Mouse (Mus musculus): ENCODE measurements around the gene Gm2001.
A peak's percentile ranks its signal among the peaks of the same experiment; 100 is the strongest.
"Not testable (repeated sequence)": the region's sequence is repeated elsewhere in the genome, so short reads cannot be mapped to it uniquely, and the experiment has no call there.

Gene Gm2001

GRCm38 (mm10) chr12:87842239-87842638 is at the start of gene Gm2001:
Gm2001 (minus strand) TSS chr12:87842339.
- DNase-seq (ENCODE audit: low spot score in 2 of 2), result not testable (repeated sequence)

DNA sequence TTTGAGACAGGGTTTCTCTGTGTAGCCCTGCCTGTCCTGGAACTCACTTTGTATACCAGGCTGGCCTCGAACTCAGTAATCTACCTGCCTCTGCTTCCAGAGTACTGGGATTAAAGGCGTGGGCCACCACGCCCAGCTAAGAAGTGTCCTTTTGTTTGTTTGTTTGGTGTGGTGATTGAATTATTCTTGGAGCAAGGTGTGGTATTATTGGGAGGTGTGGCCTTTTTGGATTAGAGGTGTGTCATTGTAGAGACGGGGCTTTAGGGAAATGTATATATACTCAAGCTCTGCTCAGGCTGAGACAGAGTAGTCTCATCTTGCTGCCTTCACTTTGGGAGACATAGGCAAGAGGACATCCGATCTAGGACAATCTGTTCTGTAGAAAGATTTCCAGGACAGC is 31.6 kb upstream of the Gm2001 start, which contains the start of gene Gm2016:
TSS of gene Gm2016 (plus strand) at position 301 of the 400 bp plus-strand sequence.
- not testable (repeated sequence) for DNase-seq (ENCODE audit: low spot score in 2 of 2)

DNA sequence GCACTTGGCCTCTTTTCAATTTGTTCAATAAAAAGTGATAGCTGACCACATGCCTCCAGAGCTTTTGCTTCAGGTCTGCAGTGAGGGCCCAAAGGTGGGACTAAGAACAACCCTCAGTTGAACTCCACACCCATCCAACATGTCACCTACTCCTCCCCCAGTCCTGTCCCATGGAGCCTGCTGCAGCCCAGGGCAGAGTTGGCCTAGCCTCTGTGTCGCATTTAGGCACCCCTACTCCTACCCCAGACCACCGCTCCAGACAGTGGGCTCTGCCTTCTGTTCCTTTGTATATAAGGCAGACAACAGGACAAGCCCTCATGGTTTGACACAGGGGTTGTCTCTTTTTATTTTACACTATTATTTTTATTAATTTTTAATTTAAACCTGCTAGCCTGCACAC is 21.9 kb upstream of the Gm2001 start:
- DNase-seq (ENCODE audit: low spot score in 2 of 2), result not testable (repeated sequence)

- not testable (repeated sequence) for DNase-seq (ENCODE audit: low spot score in 2 of 2)
These were observed 21.5 kb upstream of the Gm2001 start for GRCm38 (mm10) chr12:87863638-87864037.

- DNase-seq (ENCODE audit: low spot score in 2 of 2), result peak; percentile 9 to 19
These were observed 19.9 kb upstream of the Gm2001 start for GRCm38 (mm10) chr12:87861740-87862692.

DNA sequence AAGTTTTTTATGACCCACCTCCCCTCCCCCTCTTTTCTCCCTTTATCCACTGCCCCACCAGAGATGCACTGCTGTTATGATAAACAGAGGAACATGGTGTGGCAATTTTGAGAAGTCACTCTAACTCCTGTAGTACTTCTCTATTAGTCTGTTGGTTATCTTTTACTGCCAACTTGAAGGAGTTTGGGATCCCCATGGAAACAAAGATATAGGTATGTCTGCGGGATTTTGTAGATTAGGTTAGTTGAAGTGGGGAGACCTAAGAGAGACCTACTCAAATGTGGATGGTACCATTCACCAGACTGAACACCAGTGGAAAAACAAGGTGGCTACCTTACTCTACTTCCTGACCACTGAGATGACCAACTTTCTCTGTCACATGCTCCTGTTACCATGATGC is 13.9 kb upstream of the Gm2001 start:
- not testable (repeated sequence) for DNase-seq (ENCODE audit: low spot score in 2 of 2)

DNA sequence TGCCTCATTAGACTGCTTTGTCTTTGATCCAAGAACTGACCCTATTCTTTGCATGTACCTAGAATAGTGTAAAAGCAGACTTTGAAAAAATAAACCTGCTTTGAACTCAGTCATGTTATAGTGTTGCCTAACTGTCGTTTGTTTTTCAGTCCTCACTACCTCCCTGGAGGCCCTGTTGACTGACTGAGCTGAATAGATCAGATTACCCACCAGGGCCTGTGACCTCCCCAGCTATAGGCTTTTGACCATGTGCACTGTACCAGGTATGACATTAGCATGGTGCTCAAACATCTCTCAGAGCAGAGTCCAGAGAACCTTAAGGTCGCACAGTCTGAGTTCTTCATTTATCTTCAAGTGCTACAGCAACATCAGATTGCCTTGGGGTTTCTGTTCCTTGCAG is 8.5 kb upstream of the Gm2001 start:
- not testable (repeated sequence) for DNase-seq (ENCODE audit: low spot score in 2 of 2)

DNA sequence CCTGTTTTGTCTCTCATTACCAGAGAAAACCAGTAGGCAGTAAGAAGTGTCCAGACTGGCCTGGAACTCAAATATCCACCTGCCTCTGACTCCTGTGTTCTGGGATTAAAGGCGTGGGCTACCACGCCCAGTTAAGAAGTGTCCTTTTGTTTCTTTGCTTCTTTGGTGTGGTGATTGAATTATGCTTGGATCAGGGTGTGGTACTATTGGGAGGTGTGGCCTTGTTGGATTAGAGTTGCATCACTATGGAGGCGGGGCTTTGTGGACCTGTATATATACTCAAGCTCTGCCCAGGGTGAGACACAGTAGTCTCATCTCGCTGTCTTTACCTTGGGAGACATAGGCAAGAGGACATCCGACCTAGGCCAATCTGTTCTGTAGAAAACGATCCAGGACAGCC is 25.9 kb downstream of the Gm2001 start, which contains the start of gene BB287469:
TSS of gene BB287469 (plus strand) at position 301 of the 400 bp plus-strand sequence.
- not testable (repeated sequence) for DNase-seq (ENCODE audit: low spot score in 2 of 2)

DNA sequence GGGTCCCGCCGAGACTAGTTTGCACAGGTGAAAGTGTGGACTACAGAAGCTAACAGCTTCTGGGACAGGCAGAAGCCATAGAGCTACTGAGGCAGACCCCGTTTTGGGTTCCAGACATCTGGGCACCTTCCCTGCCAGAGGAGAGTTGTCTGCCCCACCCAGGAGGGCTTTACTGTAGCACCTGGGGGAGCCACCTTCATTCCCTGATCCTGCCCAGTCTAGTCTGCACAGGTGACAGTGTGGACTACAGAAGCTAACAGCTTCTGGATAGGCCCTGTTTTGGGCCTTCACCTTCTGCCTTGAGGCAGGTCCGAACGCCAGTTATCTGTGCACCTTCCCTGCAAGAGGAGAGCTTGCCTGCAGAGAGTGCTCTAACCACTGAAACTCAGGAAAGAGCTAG is 44.2 kb downstream of the Gm2001 start:
- DNase-seq (ENCODE audit: low spot score in 2 of 2), result not testable (repeated sequence)

- DNase-seq (ENCODE audit: low spot score in 2 of 2), result not testable (repeated sequence)
These were observed 46.9 kb downstream of the Gm2001 start, which contains the start of gene Gm21936 for GRCm38 (mm10) chr12:87795212-87795611. Gm21936 (plus strand) TSS chr12:87795512.
